Mouse (Mus musculus) R1 (cell line): Measurements from ENCODE around the gene Gm10591.
"Not testable (repeated sequence)": the region's sequence is repeated elsewhere in the genome, so short reads cannot be mapped to it uniquely, and the experiment has no call there.

Experiments used
- DNase-seq: peaks from one replicate; pipeline ENCODE4 v3.0.0-alpha.2; 2018; ENCODE audit warnings: low read depth, low spot score

The Gm10591 gene

DNA sequence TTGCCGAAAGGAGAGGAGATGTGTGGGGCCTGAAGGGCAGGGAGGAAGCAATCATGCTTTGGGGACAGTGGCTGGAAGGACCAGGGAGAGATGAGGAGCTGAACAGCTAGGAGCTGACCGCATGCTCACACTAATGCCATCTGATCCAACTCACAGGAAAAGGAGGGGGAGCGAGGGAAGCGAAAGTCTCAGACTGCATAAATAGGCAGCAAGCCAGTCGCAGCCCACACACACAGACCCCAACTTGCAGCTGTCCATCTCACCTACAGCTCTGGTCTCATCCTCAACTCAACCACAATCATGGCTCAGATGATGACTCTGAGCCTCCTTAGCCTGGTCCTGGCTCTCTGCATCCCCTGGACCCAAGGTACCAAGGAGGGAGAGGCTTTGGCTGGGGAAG lies at the start of gene Gm10591:
Gm10591 (plus strand) TSS at position 301 of the 400 bp plus-strand sequence.
- DNase-seq: not testable (repeated sequence)

DNA sequence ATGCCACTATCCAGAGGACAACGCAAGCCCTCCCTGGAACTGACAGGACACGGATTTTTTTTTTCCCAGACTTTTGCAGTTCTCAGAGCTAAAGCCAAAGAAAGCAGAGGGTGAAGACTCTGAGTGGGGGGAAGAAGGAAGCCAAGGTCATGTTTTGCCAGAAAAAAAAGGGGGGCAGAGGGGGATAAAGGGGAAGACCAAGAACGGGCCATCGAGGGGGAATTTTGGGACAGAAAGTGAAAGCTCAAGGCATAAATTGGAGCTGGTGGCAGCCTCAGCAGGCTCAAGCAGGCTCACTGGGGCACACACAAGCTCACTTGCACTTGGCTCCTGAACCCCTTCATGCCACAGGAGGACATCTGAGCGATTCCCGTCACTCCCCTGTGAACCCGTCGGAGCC lies 17.4 kb downstream of the Gm10591 start, which contains the start of gene Gm2564:
Gm2564 (plus strand) TSS at position 301 of the 400 bp plus-strand sequence.
- DNase-seq: not testable (repeated sequence)

DNA sequence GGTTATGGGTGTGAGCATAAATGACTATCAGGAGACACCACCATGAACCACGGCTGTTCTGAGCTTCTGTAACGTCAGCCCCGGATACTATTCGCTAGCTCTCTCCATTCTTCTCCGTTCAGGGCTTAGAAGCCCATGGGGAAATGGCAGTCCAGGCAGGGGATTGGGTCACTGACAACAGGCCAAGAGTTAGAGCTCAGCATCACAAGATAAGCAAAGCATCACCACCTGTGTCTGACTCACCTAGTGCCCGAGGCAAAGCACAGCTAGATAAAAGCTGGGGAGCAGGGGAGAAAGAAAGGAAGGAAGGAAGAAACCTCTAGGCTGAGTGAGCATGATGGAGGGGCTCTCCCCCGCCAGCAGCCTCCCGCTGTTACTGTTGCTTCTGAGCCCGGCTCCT lies 43.0 kb downstream of the Gm10591 start, which contains the start of gene Ccl27b:
Ccl27b (plus strand) TSS at position 301 of the 400 bp plus-strand sequence.
- DNase-seq: not testable (repeated sequence)

DNA sequence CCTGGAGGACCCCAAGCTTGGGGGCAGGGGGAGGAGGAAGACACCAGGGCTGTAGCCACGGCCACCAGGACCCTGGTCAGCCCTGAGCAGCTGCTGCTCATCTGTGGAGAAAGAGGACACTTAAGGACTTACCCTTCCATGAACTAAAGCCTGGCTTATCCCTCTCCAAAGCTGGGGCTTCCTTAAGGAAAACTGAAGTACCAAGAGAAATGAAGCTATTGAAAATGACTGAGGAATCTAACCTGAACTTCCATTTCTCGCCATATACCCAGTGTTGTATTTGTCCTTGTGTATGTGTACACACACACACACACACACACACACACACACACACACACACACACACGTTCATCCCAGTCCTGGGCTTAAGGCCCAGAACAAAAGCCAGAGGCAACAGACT lies 49.8 kb downstream of the Gm10591 start, which contains the start of gene Il11ra2:
Il11ra2 (minus strand) TSS at position 101 of the 400 bp plus-strand sequence.
- not testable (repeated sequence) for DNase-seq
